Mouse (Mus musculus) forebrain, embryonic 10.5 days (tissue): ENCODE data around the gene Utf1. TPM values are rescaled to one million over a fixed set of nuclear protein-coding genes. Genes with fewer than 3 reads are reported as not detected.

Source experiments
- DNase-seq: peaks from one replicate; pipeline ENCODE4 v3.0.0-alpha.2; 2017; ENCODE audit warnings: low spot score; ENCODE audit errors: extremely low spot score
- H3K27ac ChIP-seq: fragments of 300-500 bp; sonication (generic); 2 replicates; pipeline ENCODE4 v1.5.1; 2016; ENCODE audit warnings: mild to moderate bottlenecking
- H3K27me3 ChIP-seq: fragments of 300-500 bp; sonication (generic); 2 replicates; pipeline ENCODE4 v1.6.1; 2016; ENCODE audit warnings: mild to moderate bottlenecking; ENCODE audit not compliant: poor library complexity, severe bottlenecking
- H3K36me3 ChIP-seq: fragments of 300-500 bp; sonication (generic); replicated peaks from 2 replicates; pipeline ENCODE4 v1.6.1; 2016; ENCODE audit warnings: mild to moderate bottlenecking, moderate library complexity
- H3K4me1 ChIP-seq: fragments of 300-500 bp; sonication (generic); 2 replicates; pipeline ENCODE4 v1.6.1; 2016
- H3K4me3 ChIP-seq: fragments of 300-500 bp; sonication (generic); 2 replicates; pipeline ENCODE4 v1.5.1; 2016; ENCODE audit warnings: mild to moderate bottlenecking, moderate library complexity
- H3K9me3 ChIP-seq: fragments of 300-500 bp; sonication (generic); 2 replicates; pipeline ENCODE4 v1.6.1; 2016; ENCODE audit warnings: mild to moderate bottlenecking, moderate library complexity
- WGBS: fragments of 180-500 bp; shearing (Covaris S2); methylation state at CpG from one replicate; pipeline ENCODE4 v1.1.7; 2016; 5-methylcytosine and 5-hydroxymethylcytosine counted together
- polyA plus RNA-seq: library from polyadenylated mRNA; unstranded; fragments of >200 nt; fragmentation: Nextera tagmentation; extraction: Ambion mirVana; gene quantifications from 2 replicates; pipeline ENCODE4 v1.2.1, GENCODE M21; 2016

Utf1 gene
- polyA plus RNA-seq, 1 experiment from 2014 or later, result not detected

GRCm38 (mm10) chr7:139910204-139910835, 33.3 kb upstream of the Utf1 start:
- no peaks in the 10 kb centered on the region for H3K36me3 ChIP-seq
- H3K4me1 ChIP-seq, result peaks cover 30% of the 10 kb centered on the region
- H3K27me3 ChIP-seq, result peaks cover 90% of the 10 kb centered on the region
- no peaks in the 10 kb centered on the region for H3K9me3 ChIP-seq
- no peak overlapping the region for H3K27ac ChIP-seq
- no peak for DNase-seq
- WGBS, result 64% methylated on average over 11 of the region's 11 CpGs
- H3K4me3 ChIP-seq, result no peak overlapping the region

DNA sequence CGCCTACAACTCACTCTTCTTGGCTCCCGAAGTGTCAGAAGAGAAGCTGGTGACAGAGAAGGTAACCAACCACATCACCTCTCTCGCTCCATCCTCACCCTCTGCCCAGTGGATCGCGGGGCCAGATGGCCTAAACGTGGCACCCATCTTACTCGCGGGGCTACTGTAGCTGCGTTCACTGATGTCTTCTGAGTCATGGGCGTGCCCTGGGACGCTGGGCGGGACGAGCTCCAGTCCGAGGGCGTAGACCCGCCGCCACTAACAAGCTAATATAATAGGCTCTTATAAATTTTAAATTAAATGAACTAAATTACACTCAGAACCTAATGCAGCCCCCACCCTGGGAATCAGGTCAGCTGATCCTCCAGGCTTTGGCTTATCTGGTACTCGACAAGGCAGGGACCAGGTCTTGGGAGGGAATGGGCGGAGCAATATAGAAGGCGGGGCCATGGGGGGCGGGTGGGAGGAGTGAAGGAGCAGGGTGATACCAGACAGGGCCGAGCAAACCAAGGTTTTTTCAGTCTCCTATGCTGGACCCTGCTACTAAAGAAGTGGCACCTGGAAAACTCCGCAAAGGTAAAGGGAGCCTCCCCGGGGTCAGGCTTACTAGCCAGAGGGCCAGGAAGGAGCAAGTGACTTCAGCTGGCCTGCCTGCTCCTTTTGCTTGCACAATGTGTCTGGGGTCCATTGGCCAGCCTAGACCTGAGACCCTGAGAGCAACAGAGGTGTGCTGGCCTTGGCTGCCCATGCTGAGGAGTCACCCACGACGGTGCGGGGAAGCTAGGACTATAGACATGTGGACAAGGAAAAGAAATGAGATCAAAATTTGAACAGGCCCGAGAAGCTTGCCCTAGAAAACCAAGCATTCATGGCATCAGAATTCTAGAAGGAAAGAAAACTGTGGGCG, 29.2 kb upstream of the Utf1 start:
- H3K9me3 ChIP-seq, result no peaks in the 10 kb centered on the region
- peak overlapping the region; percentile 50 for H3K4me3 ChIP-seq
- H3K36me3 ChIP-seq, result no peaks in the 10 kb centered on the region
- DNase-seq, result peak; percentile 46
- no peak overlapping the region for H3K27ac ChIP-seq
- peaks cover 29% of the 10 kb centered on the region for H3K4me1 ChIP-seq
- WGBS, result 8% methylated on average over 29 of the region's 29 CpGs
- peaks cover 96% of the 10 kb centered on the region for H3K27me3 ChIP-seq

- H3K27me3 ChIP-seq, result peaks cover 92% of the 10 kb centered on the region
- no peak overlapping the region for H3K27ac ChIP-seq
- DNase-seq, result no peak
- no peaks in the 10 kb centered on the region for H3K9me3 ChIP-seq
- peak overlapping the region; percentile 25 for H3K4me3 ChIP-seq
- peaks cover 21% of the 10 kb centered on the region for H3K4me1 ChIP-seq
- 7% methylated on average over 14 of the region's 14 CpGs for WGBS
- H3K36me3 ChIP-seq, result no peaks in the 10 kb centered on the region
Measured at GRCm38 (mm10) chr7:139915646-139916257, 27.8 kb upstream of the Utf1 start.

- WGBS, result 0% methylated on average over 1 of the region's 1 CpGs
- H3K9me3 ChIP-seq, result no peaks in the 10 kb centered on the region
- H3K36me3 ChIP-seq, result no peaks in the 10 kb centered on the region
- H3K4me1 ChIP-seq, result peaks cover 21% of the 10 kb centered on the region
- H3K4me3 ChIP-seq, result no peak overlapping the region
- no peak for DNase-seq
- peaks cover 86% of the 10 kb centered on the region for H3K27me3 ChIP-seq
- no peak overlapping the region for H3K27ac ChIP-seq
Measured at GRCm38 (mm10) chr7:139916345-139916744, 27.2 kb upstream of the Utf1 start.

DNA sequence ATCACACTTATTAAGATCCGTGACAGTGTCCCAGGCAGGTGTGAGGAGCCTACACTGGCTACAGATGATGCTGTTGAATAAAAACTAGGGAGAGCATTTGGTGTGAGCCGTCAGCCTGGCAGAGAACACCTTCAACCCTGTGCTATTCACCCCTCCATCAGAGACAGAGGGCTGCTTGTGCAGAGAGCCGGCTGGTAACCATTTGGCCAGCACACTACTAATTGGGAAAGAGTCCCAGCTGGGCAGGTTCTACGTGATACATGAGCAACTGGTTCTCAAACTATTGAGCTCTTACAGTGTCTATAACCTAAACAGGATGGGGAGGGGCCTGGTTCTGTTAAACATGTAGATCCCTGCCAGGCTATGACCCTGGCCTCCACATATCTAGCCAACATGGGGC, 25.3 kb upstream of the Utf1 start:
- Histone ChIP-seq H3K27me3 (peaks cover 70% of the 10 kb centered on the region), H3K4me3 (no peak overlapping the region), H3K4me1 (peaks cover 21% of the 10 kb centered on the region), H3K27ac (no peak overlapping the region), H3K36me3 (no peaks in the 10 kb centered on the region), H3K9me3 (no peaks in the 10 kb centered on the region)
- DNase-seq, result no peak
- WGBS, result 88% methylated on average over 4 of the region's 4 CpGs

GRCm38 (mm10) chr7:139930732-139931131, 12.9 kb upstream of the Utf1 start:
- H3K4me3 ChIP-seq, result no peak overlapping the region
- no peaks in the 10 kb centered on the region for H3K36me3 ChIP-seq
- peaks cover 9% of the 10 kb centered on the region; the same call in 1 of the 2 replicates for H3K4me1 ChIP-seq
- H3K27me3 ChIP-seq, result peaks cover 36% of the 10 kb centered on the region
- no peak overlapping the region for H3K27ac ChIP-seq
- DNase-seq, result peak; percentile 43
- WGBS, result 16% methylated on average over 11 of the region's 11 CpGs
- H3K9me3 ChIP-seq, result no peaks in the 10 kb centered on the region

DNA sequence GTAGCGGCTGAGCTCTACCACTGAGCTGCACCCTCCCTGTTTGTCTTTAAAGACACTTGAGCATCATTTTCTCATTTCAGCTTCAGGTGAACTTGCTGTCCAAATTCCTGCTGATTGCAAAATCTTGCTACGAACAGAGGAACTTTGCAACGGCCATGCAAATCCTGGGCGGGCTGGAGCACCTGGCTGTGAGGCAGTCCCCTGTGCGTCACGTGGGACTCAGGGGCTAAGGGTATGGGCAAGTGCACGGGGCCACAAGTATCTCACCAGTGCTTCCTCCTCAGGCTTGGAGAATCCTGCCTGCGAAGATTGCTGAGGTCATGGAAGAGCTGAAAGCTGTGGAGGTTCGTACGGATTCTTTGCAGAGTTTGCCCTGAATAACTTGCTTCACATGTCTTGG, 6.9 kb upstream of the Utf1 start:
- DNase-seq, result no peak
- WGBS, result 90% methylated on average over 10 of the region's 10 CpGs
- H3K27me3 ChIP-seq, result peaks cover 56% of the 10 kb centered on the region

GRCm38 (mm10) chr7:139937138-139937537, 6.5 kb upstream of the Utf1 start:
- 77% methylated on average over 3 of the region's 3 CpGs for WGBS
- no peak overlapping the region for H3K4me3 ChIP-seq
- H3K4me1 ChIP-seq, result no peaks in the 10 kb centered on the region
- H3K36me3 ChIP-seq, result no peaks in the 10 kb centered on the region
- H3K9me3 ChIP-seq, result no peaks in the 10 kb centered on the region
- no peak overlapping the region for H3K27ac ChIP-seq
- H3K27me3 ChIP-seq, result peaks cover 56% of the 10 kb centered on the region
- DNase-seq, result no peak

More for the DNA sequence above, 6.9 kb upstream of the Utf1 start:
- Histone ChIP-seq H3K27ac (no peak overlapping the region), H3K4me1 (no peaks in the 10 kb centered on the region), H3K9me3 (no peaks in the 10 kb centered on the region), H3K4me3 (no peak overlapping the region), H3K36me3 (no peaks in the 10 kb centered on the region)

GRCm38 (mm10) chr7:139937810-139938209, 5.8 kb upstream of the Utf1 start:
- Histone ChIP-seq H3K4me1 (no peaks in the 10 kb centered on the region), H3K9me3 (no peaks in the 10 kb centered on the region), H3K36me3 (no peaks in the 10 kb centered on the region), H3K27me3 (peaks cover 61% of the 10 kb centered on the region), H3K4me3 (no peak overlapping the region), H3K27ac (no peak overlapping the region)
- DNase-seq, result no peak
- 75% methylated on average over 5 of the region's 5 CpGs for WGBS

DNA sequence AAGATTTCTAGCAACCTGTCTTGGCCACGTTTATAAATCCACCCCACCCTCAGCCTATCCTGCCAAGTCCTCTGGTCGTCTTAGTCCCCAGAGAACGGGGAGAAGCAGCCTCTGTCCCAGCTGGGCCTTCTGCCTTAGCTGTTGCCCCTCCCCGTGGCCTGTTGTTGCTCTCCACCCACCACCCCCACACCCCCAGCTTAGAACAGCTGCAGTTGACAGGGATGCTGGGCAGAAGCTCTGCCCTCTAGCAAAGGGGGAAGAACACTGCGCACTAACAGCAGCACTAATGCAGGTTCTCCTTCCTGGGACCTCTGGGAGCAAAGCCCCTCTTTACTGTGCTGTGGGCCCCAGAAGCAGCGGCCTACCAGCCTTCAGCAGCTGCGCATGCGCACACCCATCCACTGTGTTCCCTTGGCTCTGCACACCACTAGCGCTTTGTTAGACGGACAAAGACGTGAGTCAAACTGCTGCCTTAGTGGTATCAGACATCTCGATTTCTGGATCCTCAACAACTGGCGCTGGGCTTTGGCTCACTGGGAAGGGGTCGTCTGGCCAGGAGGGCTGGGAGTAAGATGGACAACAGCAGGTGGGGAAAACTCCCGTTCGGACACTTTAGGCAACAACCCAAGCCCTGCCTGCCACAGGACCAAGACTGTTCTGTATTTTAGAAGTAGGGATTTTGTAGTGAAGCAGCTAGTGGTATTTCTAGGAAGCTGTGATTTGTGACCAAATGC, 2.9 kb upstream of the Utf1 start:
- Histone ChIP-seq H3K27ac (no peak overlapping the region), H3K27me3 (peaks cover 83% of the 10 kb centered on the region), H3K4me3 (no peak overlapping the region), H3K4me1 (peaks cover 13% of the 10 kb centered on the region), H3K9me3 (no peaks in the 10 kb centered on the region), H3K36me3 (no peaks in the 10 kb centered on the region)
- 70% methylated on average over 16 of the region's 16 CpGs for whole genome bisulfite sequencing
- DNase-seq, result no peak

GRCm38 (mm10) chr7:139944291-139945240, 977 bp downstream of the Utf1 start:
- Histone ChIP-seq H3K4me3 (peak overlapping the region; percentile 45), H3K36me3 (no peaks in the 10 kb centered on the region), H3K9me3 (no peaks in the 10 kb centered on the region), H3K27me3 (peaks cover 100% of the 10 kb centered on the region), H3K4me1 (peaks cover 15% of the 10 kb centered on the region), H3K27ac (no peak overlapping the region)
- 2% methylated on average over 68 of the region's 68 CpGs for WGBS
- peak; percentile 38 for DNase-seq
